Mouse (Mus musculus): ENCODE measurements around the gene Armc12. TPM values are rescaled to one million over a fixed set of nuclear protein-coding genes. Genes with fewer than 3 reads are reported as not detected.

Gene Armc12
- polyA plus RNA-seq, 1 experiment from 2014 or later: not detected

GRCm38 (mm10) chr17:28514555-28514954 lies 16.1 kb upstream of the Armc12 start:
- WGBS: 83% methylated on average over 5 of the region's 5 CpGs
- Histone ChIP-seq H3K27me3 (ENCODE audit: control insufficient read depth, insufficient read depth, low read length) (peaks cover 6% of the 10 kb centered on the region; the same call in 1 of the 2 replicates), H3K9ac (ENCODE audit: low read length) (no peak overlapping the region), H3K36me3 (ENCODE audit: control insufficient read depth, insufficient read depth, low read length) (no peaks in the 10 kb centered on the region), H3K9me3 (ENCODE audit: control insufficient read depth, low read length) (no peaks in the 10 kb centered on the region), H3K4me3 (ENCODE audit: control insufficient read depth in 1 of 2, insufficient read depth in 1 of 2, low read depth in 1 of 2, low read length in 2 of 2) (no peak overlapping the region), H3K4me2 (ENCODE audit: low read length) (no peak overlapping the region), H3K4me1 (ENCODE audit: control insufficient read depth in 2 of 2, insufficient read depth in 2 of 2, low read length in 2 of 2) (peaks cover 16 to 24% of the 10 kb centered on the region in 2 experiments), H3K27ac (replicated peaks in 1 of 2; ENCODE audit: control insufficient read depth in 1 of 2, insufficient read depth in 1 of 2, low read depth in 2 of 2, low read length in 2 of 2) (no peak overlapping the region)
- ATAC-seq (ENCODE audit: insufficient number of reproducible peaks, insufficient read depth, low FRiP score, low read depth): no peak

GRCm38 (mm10) chr17:28515431-28516341 lies 14.9 kb upstream of the Armc12 start:
- H3K9ac ChIP-seq (ENCODE audit: low read length): no peak overlapping the region
- ATAC-seq (ENCODE audit: insufficient number of reproducible peaks, insufficient read depth, low FRiP score, low read depth): no peak
- H3K4me3 ChIP-seq (ENCODE audit: control insufficient read depth in 1 of 2, insufficient read depth in 1 of 2, low read depth in 1 of 2, low read length in 2 of 2): no peak overlapping the region
- 53% methylated on average over 10 of the region's 10 CpGs for WGBS
- no peaks in the 10 kb centered on the region for H3K36me3 ChIP-seq (ENCODE audit: control insufficient read depth, insufficient read depth, low read length)
- H3K4me1 ChIP-seq (ENCODE audit: control insufficient read depth in 2 of 2, insufficient read depth in 2 of 2, low read length in 2 of 2): peaks cover 13 to 21% of the 10 kb centered on the region in 2 experiments
- no peak overlapping the region for H3K4me2 ChIP-seq (ENCODE audit: low read length)
- H3K27me3 ChIP-seq (ENCODE audit: control insufficient read depth, insufficient read depth, low read length): peaks cover 12% of the 10 kb centered on the region
- no peak overlapping the region for H3K27ac ChIP-seq (replicated peaks in 1 of 2; ENCODE audit: control insufficient read depth in 1 of 2, insufficient read depth in 1 of 2, low read depth in 2 of 2, low read length in 2 of 2)
- no peaks in the 10 kb centered on the region for H3K9me3 ChIP-seq (ENCODE audit: control insufficient read depth, low read length)

- WGBS: 63% methylated on average over 4 of the region's 4 CpGs
- no peaks in the 10 kb centered on the region for H3K9me3 ChIP-seq (ENCODE audit: control insufficient read depth, low read length)
- H3K27me3 ChIP-seq (ENCODE audit: control insufficient read depth, insufficient read depth, low read length): peaks cover 23% of the 10 kb centered on the region
- ATAC-seq (ENCODE audit: insufficient number of reproducible peaks, insufficient read depth, low FRiP score, low read depth): no peak
- no peak overlapping the region for H3K9ac ChIP-seq (ENCODE audit: low read length)
- peaks cover 9 to 13% of the 10 kb centered on the region in 2 experiments; a peak in 3 of 4 replicates for H3K4me1 ChIP-seq (ENCODE audit: control insufficient read depth in 2 of 2, insufficient read depth in 2 of 2, low read length in 2 of 2)
- H3K36me3 ChIP-seq (ENCODE audit: control insufficient read depth, insufficient read depth, low read length): no peaks in the 10 kb centered on the region
- H3K4me3 ChIP-seq (ENCODE audit: control insufficient read depth in 1 of 2, insufficient read depth in 1 of 2, low read depth in 1 of 2, low read length in 2 of 2): no peak overlapping the region
- H3K4me2 ChIP-seq (ENCODE audit: low read length): no peak overlapping the region
- H3K27ac ChIP-seq (replicated peaks in 1 of 2; ENCODE audit: control insufficient read depth in 1 of 2, insufficient read depth in 1 of 2, low read depth in 2 of 2, low read length in 2 of 2): no peak overlapping the region
Observed at GRCm38 (mm10) chr17:28516881-28517280, 13.7 kb upstream of the Armc12 start.

- Histone ChIP-seq H3K4me3 (ENCODE audit: control insufficient read depth in 1 of 2, insufficient read depth in 1 of 2, low read depth in 1 of 2, low read length in 2 of 2) (peak within 1 kb of the TSS; percentile 40 to 44), H3K9me3 (ENCODE audit: control insufficient read depth, low read length) (no peaks in the 10 kb centered on the region), H3K27ac (replicated peaks in 1 of 2; ENCODE audit: control insufficient read depth in 1 of 2, insufficient read depth in 1 of 2, low read depth in 2 of 2, low read length in 2 of 2) (no peak within 1 kb of the TSS), H3K27me3 (ENCODE audit: control insufficient read depth, insufficient read depth, low read length) (peaks cover 27% of the 10 kb centered on the region), H3K4me2 (ENCODE audit: low read length) (peak within 1 kb of the TSS; percentile 89), H3K36me3 (ENCODE audit: control insufficient read depth, insufficient read depth, low read length) (no peaks in the 10 kb centered on the region), H3K9ac (ENCODE audit: low read length) (peak within 1 kb of the TSS; percentile 63), H3K4me1 (ENCODE audit: control insufficient read depth in 2 of 2, insufficient read depth in 2 of 2, low read length in 2 of 2) (peaks cover 9 to 13% of the 10 kb centered on the region in 2 experiments; a peak in 3 of 4 replicates)
- no peak for ATAC-seq (ENCODE audit: insufficient number of reproducible peaks, insufficient read depth, low FRiP score, low read depth)
- WGBS: 4% methylated on average over 16 of the region's 16 CpGs
Observed at GRCm38 (mm10) chr17:28517441-28517955, 13.1 kb upstream of the Armc12 start, which contains the start of gene Fkbp5. TSS of gene Fkbp5 (minus strand) at chr17:28517527.

- WGBS: 1% methylated on average over 40 of the region's 46 CpGs
- H3K9ac ChIP-seq (ENCODE audit: low read length): peak overlapping the region; percentile 63
- H3K36me3 ChIP-seq (ENCODE audit: control insufficient read depth, insufficient read depth, low read length): no peaks in the 10 kb centered on the region
- peak overlapping the region; percentile 89 for H3K4me2 ChIP-seq (ENCODE audit: low read length)
- H3K4me3 ChIP-seq (ENCODE audit: control insufficient read depth in 1 of 2, insufficient read depth in 1 of 2, low read depth in 1 of 2, low read length in 2 of 2): peak overlapping the region; percentile 40 to 44
- ATAC-seq (ENCODE audit: insufficient number of reproducible peaks, insufficient read depth, low FRiP score, low read depth): peak; percentile 63
- H3K4me1 ChIP-seq (ENCODE audit: control insufficient read depth in 2 of 2, insufficient read depth in 2 of 2, low read length in 2 of 2): peaks cover 9 to 13% of the 10 kb centered on the region in 2 experiments; a peak in 3 of 4 replicates
- H3K9me3 ChIP-seq (ENCODE audit: control insufficient read depth, low read length): no peaks in the 10 kb centered on the region
- H3K27ac ChIP-seq (replicated peaks in 1 of 2; ENCODE audit: control insufficient read depth in 1 of 2, insufficient read depth in 1 of 2, low read depth in 2 of 2, low read length in 2 of 2): no peak overlapping the region
- peaks cover 27% of the 10 kb centered on the region for H3K27me3 ChIP-seq (ENCODE audit: control insufficient read depth, insufficient read depth, low read length)
Observed at GRCm38 (mm10) chr17:28517956-28518614, 12.5 kb upstream of the Armc12 start.

GRCm38 (mm10) chr17:28518615-28519071 lies 12.0 kb upstream of the Armc12 start:
- H3K4me3 ChIP-seq (ENCODE audit: control insufficient read depth in 1 of 2, insufficient read depth in 1 of 2, low read depth in 1 of 2, low read length in 2 of 2): peak overlapping the region; percentile 40 to 44; a peak in 2 of 4 replicates
- no peaks in the 10 kb centered on the region for H3K9me3 ChIP-seq (ENCODE audit: control insufficient read depth, low read length)
- no peak for ATAC-seq (ENCODE audit: insufficient number of reproducible peaks, insufficient read depth, low FRiP score, low read depth)
- peaks cover 12 to 13% of the 10 kb centered on the region in 2 experiments; a peak in 3 of 4 replicates for H3K4me1 ChIP-seq (ENCODE audit: control insufficient read depth in 2 of 2, insufficient read depth in 2 of 2, low read length in 2 of 2)
- no peak overlapping the region for H3K27ac ChIP-seq (replicated peaks in 1 of 2; ENCODE audit: control insufficient read depth in 1 of 2, insufficient read depth in 1 of 2, low read depth in 2 of 2, low read length in 2 of 2)
- H3K9ac ChIP-seq (ENCODE audit: low read length): peak overlapping the region; percentile 63; the same call in 1 of the 2 replicates
- peak overlapping the region; percentile 89 for H3K4me2 ChIP-seq (ENCODE audit: low read length)
- H3K27me3 ChIP-seq (ENCODE audit: control insufficient read depth, insufficient read depth, low read length): peaks cover 27% of the 10 kb centered on the region
- no peaks in the 10 kb centered on the region for H3K36me3 ChIP-seq (ENCODE audit: control insufficient read depth, insufficient read depth, low read length)
- 41% methylated on average over 8 of the region's 8 CpGs for WGBS

- Histone ChIP-seq H3K9me3 (ENCODE audit: control insufficient read depth, low read length) (no peaks in the 10 kb centered on the region), H3K4me3 (ENCODE audit: control insufficient read depth in 1 of 2, insufficient read depth in 1 of 2, low read depth in 1 of 2, low read length in 2 of 2) (no peak overlapping the region), H3K9ac (ENCODE audit: low read length) (no peak overlapping the region), H3K4me2 (ENCODE audit: low read length) (no peak overlapping the region), H3K36me3 (ENCODE audit: control insufficient read depth, insufficient read depth, low read length) (no peaks in the 10 kb centered on the region), H3K27me3 (ENCODE audit: control insufficient read depth, insufficient read depth, low read length) (peaks cover 27% of the 10 kb centered on the region), H3K27ac (replicated peaks in 1 of 2; ENCODE audit: control insufficient read depth in 1 of 2, insufficient read depth in 1 of 2, low read depth in 2 of 2, low read length in 2 of 2) (no peak overlapping the region), H3K4me1 (ENCODE audit: control insufficient read depth in 2 of 2, insufficient read depth in 2 of 2, low read length in 2 of 2) (peaks cover 12 to 13% of the 10 kb centered on the region in 2 experiments; a peak in 3 of 4 replicates)
- no peak for ATAC-seq (ENCODE audit: insufficient number of reproducible peaks, insufficient read depth, low FRiP score, low read depth)
- WGBS: 87% methylated on average over 3 of the region's 3 CpGs
Observed at GRCm38 (mm10) chr17:28519827-28520226, 10.8 kb upstream of the Armc12 start.

All from heart, embryonic 14.5 days (tissue).